Mouse (Mus musculus): Measurements from ENCODE around the gene Mesp1. TPM values are rescaled to one million over a fixed set of nuclear protein-coding genes. Genes with fewer than 3 reads are reported as not detected.
"Not testable (repeated sequence)": the region's sequence is repeated elsewhere in the genome, so short reads cannot be mapped to it uniquely, and the experiment has no call there.

Mesp1 gene
- total and polyA plus RNA-seq, 2 experiments from 2014 or later, result not detected

GRCm38 (mm10) chr7:79792635-79793421 lies 760 bp downstream of the Mesp1 start:
- peak; percentile 31 for DNase-seq (ENCODE audit: low spot score)
- ATAC-seq (ENCODE audit: insufficient read depth, low read depth), result peak; percentile 42
- H3K9me3 ChIP-seq (replicated peaks; ENCODE audit: control insufficient read depth, low read length), result no peaks in the 10 kb centered on the region
- H3K27ac ChIP-seq (ENCODE audit: low read depth), result no peak overlapping the region
- H3K36me3 ChIP-seq (replicated peaks; ENCODE audit: control insufficient read depth, insufficient read depth, low read length), result no peaks in the 10 kb centered on the region
- TF ChIP-seq EP300 (IDR thresholded peaks at IDR 0.05; ENCODE audit: low read depth), result no peak
- peak; percentile 39 for TF ChIP-seq CTCF (IDR thresholded peaks at IDR 0.05; ENCODE audit: low read depth)
- H3K9ac ChIP-seq (replicated peaks; ENCODE audit: low read depth, low read length), result no peak overlapping the region; the same call in 1 of the 2 replicates
- peaks cover 49% of the 10 kb centered on the region for H3K27me3 ChIP-seq (ENCODE audit: control insufficient read depth, insufficient read depth, low read length)
- H3K4me1 ChIP-seq (ENCODE audit: control insufficient read depth, insufficient read depth), result peaks cover 8% of the 10 kb centered on the region; the same call in 1 of the 2 replicates
- peak overlapping the region; percentile 42 for H3K4me3 ChIP-seq (ENCODE audit: low read depth, low read length)
- WGBS, result 1% methylated on average over 79 of the region's 80 CpGs
- peak overlapping the region; percentile 55 for H3K4me2 ChIP-seq (ENCODE audit: low read depth, low read length)

DNA sequence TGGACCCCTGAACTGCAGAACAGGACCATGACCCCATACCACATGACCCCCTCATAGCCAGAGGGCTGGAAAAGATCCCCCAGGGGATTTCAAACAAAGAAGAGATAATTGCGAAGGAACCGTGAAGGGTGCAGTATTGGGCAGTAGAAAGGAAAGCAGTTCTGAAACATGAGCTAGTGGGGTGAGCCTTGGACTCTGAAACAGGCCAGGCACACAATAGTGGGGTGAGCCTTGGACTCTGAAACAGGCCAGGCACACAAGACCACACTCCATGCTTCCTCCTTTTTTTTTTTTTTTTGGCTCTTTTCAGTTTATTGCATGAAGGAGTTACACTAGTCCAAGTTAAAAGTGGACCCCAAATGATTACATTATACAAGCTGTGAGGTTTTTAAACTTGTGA lies 3.8 kb downstream of the Mesp1 start:
- not testable (repeated sequence) for H3K4me2 ChIP-seq (ENCODE audit: low read depth, low read length); H3K9ac ChIP-seq (replicated peaks; ENCODE audit: low read depth, low read length); DNase-seq (ENCODE audit: low spot score); H3K9me3 ChIP-seq (replicated peaks; ENCODE audit: control insufficient read depth, low read length); H3K4me1 ChIP-seq (ENCODE audit: control insufficient read depth, insufficient read depth); ATAC-seq (ENCODE audit: insufficient read depth, low read depth); H3K36me3 ChIP-seq (replicated peaks; ENCODE audit: control insufficient read depth, insufficient read depth, low read length); H3K27ac ChIP-seq (ENCODE audit: low read depth); H3K4me3 ChIP-seq (ENCODE audit: low read depth, low read length)
- peaks cover 52% of the 10 kb centered on the region for H3K27me3 ChIP-seq (ENCODE audit: control insufficient read depth, insufficient read depth, low read length)
- WGBS, result 38% methylated on average over 2 of the region's 2 CpGs

GRCm38 (mm10) chr7:79786295-79786694 lies 7.3 kb downstream of the Mesp1 start:
- Histone ChIP-seq H3K9ac (replicated peaks; ENCODE audit: low read depth, low read length) (no peak overlapping the region), H3K27me3 (ENCODE audit: control insufficient read depth, insufficient read depth, low read length) (peaks cover 19% of the 10 kb centered on the region), H3K4me2 (ENCODE audit: low read depth, low read length) (no peak overlapping the region), H3K9me3 (replicated peaks; ENCODE audit: control insufficient read depth, low read length) (no peaks in the 10 kb centered on the region), H3K4me1 (ENCODE audit: control insufficient read depth, insufficient read depth) (no peaks in the 10 kb centered on the region), H3K36me3 (replicated peaks; ENCODE audit: control insufficient read depth, insufficient read depth, low read length) (no peaks in the 10 kb centered on the region), H3K4me3 (ENCODE audit: low read depth, low read length) (no peak overlapping the region), H3K27ac (ENCODE audit: low read depth) (no peak overlapping the region)
- ATAC-seq (ENCODE audit: insufficient read depth, low read depth) (peak; percentile 59), DNase-seq (ENCODE audit: low spot score) (peak; percentile 68)
- TF ChIP-seq CTCF (IDR thresholded peaks at IDR 0.05; ENCODE audit: low read depth) (peak; percentile 71), EP300 (IDR thresholded peaks at IDR 0.05; ENCODE audit: low read depth) (no peak)
- WGBS, result 16% methylated on average over 6 of the region's 6 CpGs

DNA sequence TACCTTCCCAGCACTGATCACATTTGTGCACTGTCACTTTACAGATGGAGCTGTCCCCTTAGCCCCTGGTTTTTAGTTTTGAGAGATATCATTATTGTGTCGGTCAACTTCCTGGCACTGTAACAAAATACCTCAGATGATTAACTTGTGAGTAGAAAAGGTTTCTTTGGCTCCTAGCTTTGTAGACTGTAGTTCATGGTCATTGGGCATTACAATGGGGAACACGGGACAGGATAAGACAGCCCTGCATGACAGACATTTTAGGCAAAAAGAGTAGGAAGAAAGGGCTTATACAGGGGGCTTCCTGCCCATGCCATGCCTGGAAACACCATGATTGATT lies 11.1 kb downstream of the Mesp1 start:
- no peaks in the 10 kb centered on the region for H3K36me3 ChIP-seq (replicated peaks; ENCODE audit: control insufficient read depth, insufficient read depth, low read length)
- 0 out of 2 replicates have a peak, but pooled peaks cover 6% of the 10 kb centered on the region for H3K4me1 ChIP-seq (ENCODE audit: control insufficient read depth, insufficient read depth)
- ATAC-seq (ENCODE audit: insufficient read depth, low read depth) (no peak), DNase-seq (ENCODE audit: low spot score) (no peak)
- no peak overlapping the region for H3K4me3 ChIP-seq (ENCODE audit: low read depth, low read length)
- no peak overlapping the region for H3K27ac ChIP-seq (ENCODE audit: low read depth)
- no peak overlapping the region for H3K9ac ChIP-seq (replicated peaks; ENCODE audit: low read depth, low read length)
- whole genome bisulfite sequencing, result 63% methylated on average over 2 of the region's 2 CpGs
- no peaks in the 10 kb centered on the region for H3K9me3 ChIP-seq (replicated peaks; ENCODE audit: control insufficient read depth, low read length)
- H3K4me2 ChIP-seq (ENCODE audit: low read depth, low read length), result no peak overlapping the region
- TF ChIP-seq CTCF (IDR thresholded peaks at IDR 0.05; ENCODE audit: low read depth) (no peak), EP300 (IDR thresholded peaks at IDR 0.05; ENCODE audit: low read depth) (no peak)
- 0 out of 2 replicates have a peak, but pooled peaks cover 8% of the 10 kb centered on the region for H3K27me3 ChIP-seq (ENCODE audit: control insufficient read depth, insufficient read depth, low read length)

DNA sequence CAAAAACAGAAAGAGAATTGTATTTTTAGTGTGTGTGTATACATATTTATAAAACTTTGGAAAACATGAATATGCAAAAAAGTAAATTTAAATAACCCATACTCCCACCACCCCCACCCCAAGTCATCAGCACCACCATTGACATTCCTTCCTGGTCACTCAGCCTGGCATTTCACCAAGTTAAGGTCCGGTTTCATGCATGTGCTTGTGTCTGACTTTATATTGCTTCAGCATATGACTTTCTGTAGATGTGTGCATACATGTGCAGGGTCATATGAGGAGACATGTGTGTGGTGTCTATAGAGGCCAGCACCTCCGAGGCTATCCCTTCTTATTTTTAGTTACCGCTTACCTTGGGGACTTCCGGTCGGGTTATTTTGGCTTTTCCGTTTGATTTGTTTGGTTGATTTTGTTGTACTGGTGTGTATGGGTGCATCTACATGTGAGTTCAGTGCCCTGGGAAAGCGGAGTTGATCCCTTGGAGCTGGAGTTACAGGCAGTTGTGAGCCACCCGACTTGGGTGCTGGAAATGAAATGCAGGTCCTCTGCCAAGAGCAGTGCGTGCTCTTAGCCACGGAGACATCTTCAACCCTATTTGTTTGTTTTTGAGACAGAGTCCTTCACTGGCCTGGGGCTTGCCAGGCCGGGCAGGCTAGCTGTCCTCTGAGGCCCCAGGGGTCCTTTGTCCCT lies 11.6 kb downstream of the Mesp1 start:
- H3K4me2 ChIP-seq (ENCODE audit: low read depth, low read length), result no peak overlapping the region
- 75% methylated on average over 11 of the region's 11 CpGs for WGBS
- ATAC-seq (ENCODE audit: insufficient read depth, low read depth) (no peak), DNase-seq (ENCODE audit: low spot score) (no peak)
- TF ChIP-seq CTCF (IDR thresholded peaks at IDR 0.05; ENCODE audit: low read depth) (no peak), EP300 (IDR thresholded peaks at IDR 0.05; ENCODE audit: low read depth) (no peak)
- H3K27ac ChIP-seq (ENCODE audit: low read depth), result no peak overlapping the region
- H3K27me3 ChIP-seq (ENCODE audit: control insufficient read depth, insufficient read depth, low read length), result 0 out of 2 replicates have a peak, but pooled peaks cover 4% of the 10 kb centered on the region
- 0 out of 2 replicates have a peak, but pooled peaks cover 6% of the 10 kb centered on the region for H3K4me1 ChIP-seq (ENCODE audit: control insufficient read depth, insufficient read depth)
- H3K9ac ChIP-seq (replicated peaks; ENCODE audit: low read depth, low read length), result no peak overlapping the region
- no peaks in the 10 kb centered on the region for H3K9me3 ChIP-seq (replicated peaks; ENCODE audit: control insufficient read depth, low read length)
- no peaks in the 10 kb centered on the region for H3K36me3 ChIP-seq (replicated peaks; ENCODE audit: control insufficient read depth, insufficient read depth, low read length)
- no peak overlapping the region for H3K4me3 ChIP-seq (ENCODE audit: low read depth, low read length)
